Mouse (Mus musculus): ENCODE results near the gene Zfp93.

DNA sequence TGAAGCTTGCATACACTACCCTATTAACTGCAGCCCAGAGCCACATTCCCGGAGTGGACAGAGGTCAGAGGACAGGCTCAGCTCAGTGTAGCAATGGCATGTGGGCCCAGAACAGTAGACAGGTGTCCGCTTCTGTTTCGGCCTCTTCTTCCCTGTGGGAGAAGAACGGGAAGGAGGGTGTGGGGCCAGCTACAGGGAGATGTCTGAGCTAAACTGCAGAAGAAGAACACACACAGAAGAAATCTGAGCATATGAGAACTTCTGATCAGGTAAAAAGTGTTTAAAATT lies 10.6 kb downstream of the Zfp93 start:
- no peak for TF ChIP-seq CTCF (IDR thresholded peaks at IDR 0.05; ENCODE audit: control insufficient read depth, insufficient read depth, low read length)
- no peak for TF ChIP-seq POLR2A (IDR thresholded peaks at IDR 0.05; ENCODE audit: borderline replicate concordance, control insufficient read depth, low read depth, low read length)
